Mouse (Mus musculus) left cerebral cortex, adult 18-20 months (tissue): Measurements from ENCODE around the gene Acnat2. TPM values are rescaled to one million over a fixed set of nuclear protein-coding genes. Genes with fewer than 3 reads are reported as not detected.
"Not testable (repeated sequence)": the region's sequence is repeated elsewhere in the genome, so short reads cannot be mapped to it uniquely, and the experiment has no call there.

Experiments used
- DNase-seq, 2 experiments: peaks; one replicate each; pipeline ENCODE4 v3.0.0; 2021 to 2022; ENCODE audit warnings: low spot score in 2 of 2, mixed read lengths in 1 of 2
- long read RNA-seq, 2 experiments: library from polyadenylated mRNA; stranded (forward); transcript quantifications; one replicate each; pipeline ENCODE4 v2.0.0; 2021
- total RNA-seq, 2 experiments: library from RNA; stranded (reverse); gene quantifications; 2 replicates each; pipeline ENCODE4 v1.2.3; 2021

The Acnat2 gene
- total RNA-seq = not detected
- long read RNA-seq, experiment 1 = 0 reads
- long read RNA-seq, experiment 2 = 0 reads

DNA sequence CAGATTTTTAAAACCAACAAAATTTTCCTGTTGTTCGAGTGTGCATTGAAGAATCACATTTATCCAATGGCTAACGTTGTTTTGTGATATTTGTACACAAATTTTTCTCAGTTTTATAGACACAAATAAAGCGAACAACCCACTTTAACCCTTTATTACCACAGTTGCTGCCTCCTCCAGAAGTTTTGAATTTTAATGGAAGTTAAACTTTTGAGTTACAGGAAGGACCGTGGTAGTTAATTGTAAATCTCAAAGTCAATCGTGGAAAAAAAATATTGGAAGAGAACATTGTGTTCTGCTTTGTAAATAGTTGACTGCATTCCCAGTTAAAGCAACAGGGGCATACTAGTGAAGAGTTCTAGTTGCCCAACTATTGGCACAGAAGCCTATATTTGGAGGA lies at the start of gene Acnat2:
TSS of gene Acnat2 (minus strand) at position 195 of the 400 bp plus-strand sequence.
- DNase-seq = not testable (repeated sequence)

GRCm38 (mm10) chr4:49456171-49456570 lies 48.2 kb upstream of the Acnat2 start:
- DNase-seq = no peak

DNA sequence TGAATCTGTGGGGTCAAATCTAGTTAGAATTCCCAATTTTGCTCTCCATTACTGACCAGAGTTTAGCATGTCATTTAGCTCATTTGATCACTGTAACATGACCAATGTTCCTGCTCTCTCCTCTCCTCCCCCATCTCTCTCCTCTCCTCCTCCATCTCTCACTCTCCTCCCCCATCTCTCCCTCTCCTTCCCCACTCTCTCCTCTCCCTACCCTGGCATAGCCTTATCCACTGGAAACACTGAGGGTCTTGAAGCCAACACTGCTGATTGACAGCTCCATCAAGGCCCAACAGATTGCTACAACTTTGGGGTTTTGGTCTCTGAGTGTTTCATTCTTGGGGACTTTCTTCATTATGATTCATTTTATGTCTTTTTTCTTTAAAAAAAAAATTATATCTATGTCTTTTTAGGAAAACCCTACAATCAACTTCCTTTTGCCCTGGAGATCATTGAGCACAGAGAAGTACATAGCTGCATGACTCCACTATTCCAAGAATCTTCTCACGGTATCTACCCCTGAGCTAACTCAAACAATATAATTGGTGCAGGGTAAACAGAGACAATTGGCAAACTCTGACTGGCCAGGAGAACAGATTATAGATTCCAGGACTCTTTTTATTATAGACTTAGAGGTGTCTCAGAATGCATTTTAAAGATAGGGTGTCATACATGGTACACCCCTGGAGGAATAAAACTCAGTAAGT lies 44.0 kb upstream of the Acnat2 start:
- no peak for DNase-seq

GRCm38 (mm10) chr4:49451133-49451847 lies 43.3 kb upstream of the Acnat2 start:
- not testable (repeated sequence) for DNase-seq

GRCm38 (mm10) chr4:49436968-49437367 lies 29.0 kb upstream of the Acnat2 start:
- DNase-seq = not testable (repeated sequence)

- not testable (repeated sequence) for DNase-seq
These were observed 2.2 kb upstream of the Acnat2 start for GRCm38 (mm10) chr4:49410151-49410550.

DNA sequence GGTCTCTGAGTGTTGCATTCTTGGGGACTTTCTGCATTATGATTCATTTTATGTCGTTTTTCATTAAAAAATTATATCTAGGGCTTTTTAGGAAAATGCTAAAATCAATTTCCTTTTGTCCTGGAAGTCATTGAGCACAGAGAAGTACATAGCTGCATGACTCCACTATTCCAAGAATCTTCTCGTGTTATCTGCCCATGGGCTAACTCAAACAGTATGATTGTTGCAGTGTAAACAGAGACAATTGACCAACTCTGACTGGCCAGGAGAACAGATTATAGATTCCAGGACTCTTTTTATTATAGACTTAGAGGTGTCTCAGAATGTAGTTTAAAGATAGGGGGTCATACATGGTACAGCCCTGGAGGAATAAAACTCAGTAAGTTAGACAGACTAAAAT lies 21.1 kb downstream of the Acnat2 start:
- no peak for DNase-seq

DNA sequence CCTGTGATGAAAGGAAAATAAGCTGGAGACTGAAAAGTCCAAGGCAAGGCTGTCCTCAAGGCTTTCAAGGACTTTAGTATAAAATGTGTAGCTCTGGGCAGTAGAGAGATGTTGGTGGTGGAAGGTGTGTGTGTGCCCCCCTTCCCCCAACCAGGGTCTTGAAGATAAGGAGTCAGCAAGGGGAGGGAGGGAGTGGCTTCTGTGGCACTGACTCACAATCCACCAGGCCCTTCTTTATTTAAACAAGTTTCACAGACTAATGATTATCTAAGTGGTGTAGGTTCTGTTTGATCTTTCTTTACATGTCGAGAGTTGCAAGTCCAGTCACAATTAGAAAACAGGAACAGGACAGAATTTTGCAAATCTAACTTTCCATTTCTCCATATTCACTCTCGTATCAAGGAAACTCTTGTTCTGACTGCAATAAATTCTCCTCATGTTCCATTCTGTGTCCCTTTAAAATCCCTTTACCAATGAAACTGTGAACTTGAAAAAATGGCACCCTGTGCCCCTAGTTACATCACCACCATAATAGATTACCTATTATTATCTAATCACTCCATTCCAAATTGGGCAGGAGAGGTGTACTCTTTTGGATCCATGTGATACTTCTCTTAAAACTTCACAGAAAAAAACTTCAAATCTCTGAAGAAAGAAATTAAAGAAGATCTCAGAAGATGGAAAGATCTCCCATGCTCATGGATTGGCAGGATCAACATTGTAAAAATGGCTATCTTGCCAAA lies 24.2 kb downstream of the Acnat2 start:
- not testable (repeated sequence) for DNase-seq

DNA sequence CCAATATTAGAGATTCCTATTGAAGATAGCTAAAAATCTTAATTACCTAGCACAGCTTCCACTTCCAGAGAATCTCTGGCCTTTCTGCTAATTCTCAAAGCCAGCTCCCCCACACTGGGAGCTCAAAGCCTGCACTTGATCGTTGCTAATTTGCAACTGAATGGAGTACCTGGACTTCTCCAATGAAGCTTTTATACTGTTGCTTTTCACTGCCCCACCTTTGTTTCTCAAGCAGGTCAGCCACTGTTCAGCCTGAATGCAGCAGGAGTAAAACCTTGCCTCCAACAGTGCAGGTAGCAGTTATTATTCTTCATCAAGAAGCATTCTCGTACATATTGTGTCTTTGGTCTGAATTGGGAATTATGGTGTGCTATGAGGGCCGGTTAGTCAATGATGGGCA lies 39.9 kb downstream of the Acnat2 start:
- DNase-seq = not testable (repeated sequence)

DNA sequence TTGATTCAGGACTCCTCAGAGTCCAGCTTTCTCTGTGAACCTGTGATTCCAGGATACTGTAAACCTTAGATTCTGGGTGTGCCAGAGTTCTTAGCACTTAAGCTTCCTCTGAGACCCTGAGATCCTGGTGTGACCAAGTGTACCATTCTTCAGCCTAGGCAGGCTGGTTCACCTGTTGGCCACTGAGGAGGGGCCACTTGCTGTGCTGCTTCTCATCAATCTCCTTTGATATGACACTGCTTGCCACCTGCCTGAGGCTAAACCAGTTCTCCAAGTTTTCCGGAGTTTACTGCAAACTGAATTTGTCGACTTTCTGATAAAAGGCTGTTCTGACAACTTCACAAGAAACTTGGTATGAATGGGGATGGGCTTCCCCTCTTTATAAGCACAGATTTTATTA lies 50.9 kb downstream of the Acnat2 start:
- DNase-seq = no peak

- no peak for DNase-seq
These were observed 57.5 kb downstream of the Acnat2 start for GRCm38 (mm10) chr4:49350470-49350869.

DNA sequence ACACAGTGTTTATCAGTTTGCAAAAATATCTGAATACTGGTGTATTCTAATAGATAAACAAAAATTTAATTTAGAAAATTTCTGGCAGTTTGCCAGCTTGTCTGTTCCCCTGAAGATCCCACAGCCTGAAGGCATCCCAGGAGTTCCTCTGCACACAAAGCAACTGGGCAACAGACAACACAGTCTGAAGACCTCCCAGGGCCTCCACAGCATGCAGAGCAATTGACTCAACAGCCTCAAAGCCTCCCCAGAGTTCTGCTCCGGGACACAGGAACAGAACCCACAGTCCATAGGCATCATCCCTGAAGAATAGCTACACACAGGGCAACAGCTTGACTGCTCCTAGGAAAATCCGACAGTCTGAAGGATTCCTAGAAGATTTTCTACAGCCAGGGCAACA lies 59.3 kb downstream of the Acnat2 start:
- no peak for DNase-seq

GRCm38 (mm10) chr4:49348001-49348400 lies 60.0 kb downstream of the Acnat2 start:
- DNase-seq = not testable (repeated sequence)

DNA sequence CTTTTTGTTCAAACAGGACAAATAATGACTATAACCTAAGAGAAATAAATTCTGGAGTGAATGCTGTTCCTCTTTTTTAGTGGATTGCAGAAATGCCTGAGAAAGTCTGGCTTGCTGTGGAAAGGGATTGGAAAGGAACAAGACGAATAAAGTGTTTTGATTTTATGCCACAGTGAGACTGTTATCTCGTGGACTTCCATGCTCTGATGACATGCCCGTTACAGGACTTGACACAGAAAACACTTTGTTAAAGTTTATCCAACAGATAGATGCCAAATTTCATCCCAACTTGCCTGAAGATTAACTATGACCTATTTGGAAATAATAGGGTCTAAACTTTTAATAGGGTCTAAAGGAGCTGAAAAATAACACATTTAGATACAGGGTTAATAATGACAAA lies 67.9 kb downstream of the Acnat2 start:
- DNase-seq = not testable (repeated sequence)

- not testable (repeated sequence) for DNase-seq
These were observed 70.0 kb downstream of the Acnat2 start for GRCm38 (mm10) chr4:49337949-49338348.

Other genes with a start within 250 kb of the Acnat2 start
- gene Acnat1, start 65.8 kb upstream of the Acnat2 start, total RNA-seq = under 1 TPM in 1 of 2 experiments, not detected in 1; 0.23 TPM
- gene Baat, start 98.4 kb upstream of the Acnat2 start, total RNA-seq = under 1 TPM in 1 of 2 experiments, not detected in 1; 0.23 TPM
- 10 to 100 TPM; 30.7 to 31.7 TPM for gene Mrpl50, start 112.9 kb upstream of the Acnat2 start, total RNA-seq
- gene Zfp189, start 113.0 kb upstream of the Acnat2 start, total RNA-seq = 10 to 100 TPM; 12.8 to 13.3 TPM
- gene Aldob, start 141.4 kb upstream of the Acnat2 start, total RNA-seq = 1 to 10 TPM; 2.0 to 2.1 TPM
- 10 to 100 TPM; 72.3 to 77.3 TPM for gene Tmem246, start 189.7 kb upstream of the Acnat2 start, total RNA-seq
- 10 to 100 TPM; 65.1 to 66.2 TPM for gene Rnf20, start 223.9 kb upstream of the Acnat2 start, total RNA-seq